25 mouse cellular contexts compared by ENCODE assay signal in genomic region chr16:22327386-22327785, GRCm38 (mm10).
A peak's percentile ranks its signal among the peaks of the same experiment; 100 is the strongest.
DNase-seq lines count a peak whose midpoint lies in the region; ATAC-seq and TF ChIP-seq lines count a peak whose summit lies in the region.
"Had no signal": no experiment of that assay in that cellular context is flagged by ENCODE, and none has a peak within 500 bp of the region (broad histone marks: within the 10 kb centered on the region; RNA-seq: fewer than 3 reads in every experiment).

No protein-coding gene starts in this region.

- no peaks in the 10 kb centered on the region for H3K4me1 ChIP-seq in lung, embryonic 14.5 days (ENCODE audit: insufficient read depth)
- H3K4me1 ChIP-seq in lung, adult 2 months (ENCODE audit: control insufficient read depth, insufficient read depth, low read length) = no peaks in the 10 kb centered on the region
- H3K4me1 ChIP-seq: heart, embryonic 12.5 days; kidney, embryonic 15.5 days; midbrain, embryonic 15.5 days; neural tube, embryonic 12.5 days had no signal

- H3K9ac ChIP-seq in lung, embryonic 14.5 days = no peak overlapping the region
- H3K9ac ChIP-seq: heart, embryonic 12.5 days; kidney, embryonic 15.5 days; liver, postnatal 0 days; midbrain, embryonic 15.5 days; neural tube, embryonic 12.5 days had no signal

- peak; percentile 92 for ATAC-seq in frontal cortex, adult (ENCODE audit: low TSS enrichment)
- ATAC-seq in lung, embryonic 14.5 days (ENCODE audit: insufficient read depth) = no peak
- ATAC-seq: activated CD4-positive, CD25-positive, alpha-beta regulatory T cell, adult 4 months; liver, postnatal 0 days; midbrain, embryonic 15.5 days had no signal

- no peak for TF ChIP-seq CTCF in lung, embryonic 14.5 days (IDR thresholded peaks at IDR 0.05; ENCODE audit: low read depth)
- TF ChIP-seq CTCF in lung, adult 2 months (IDR thresholded peaks at IDR 0.05; ENCODE audit: insufficient read depth, low read length) = no peak

- WGBS in lung, embryonic 14.5 days = 32% methylated on average over 2 of the region's 2 CpGs
- WGBS in lung, adult 2 months = 64% methylated on average over 2 of the region's 2 CpGs

- no peaks in the 10 kb centered on the region for H3K9me3 ChIP-seq in lung, embryonic 14.5 days (ENCODE audit: low read depth, low read length)
- H3K9me3 ChIP-seq: heart, embryonic 12.5 days; midbrain, embryonic 15.5 days; neural tube, embryonic 12.5 days had no signal

- no peak for DNase-seq in frontal cortex, postnatal 25 days (ENCODE audit: low spot score in 2 of 2)
- DNase-seq in lung, embryonic 14.5 days = peak; percentile 67
- no peak for DNase-seq in lung, adult 2 months
- peak; percentile 85 for DNase-seq in brain, adult 2 months (ENCODE audit: low read depth, low spot score)
- DNase-seq in frontal cortex, postnatal 36 days (ENCODE audit: low spot score in 2 of 2) = peak; percentile 33 to 60
- no peak for DNase-seq in embryo, embryonic 11 days
- DNase-seq in adrenal gland, postnatal 10 days = no peak
- DNase-seq: adrenal gland, postnatal 14 days; cerebellum, adult 9-10 months; gastrocnemius, postnatal 14 days; heart, adult 18-20 months; heart, postnatal 14 days; kidney, adult 11 months; kidney, postnatal 36 days; liver, postnatal 0 days; lung, postnatal 36 days; thymus, postnatal 14 days had no signal

- H3K27me3 ChIP-seq in lung, embryonic 14.5 days (ENCODE audit: insufficient read depth, low read length) = no peaks in the 10 kb centered on the region
- H3K27me3 ChIP-seq: heart, embryonic 12.5 days; kidney, embryonic 15.5 days; midbrain, embryonic 15.5 days; neural tube, embryonic 12.5 days had no signal

- H3K4me2 ChIP-seq in lung, embryonic 14.5 days = no peak overlapping the region
- H3K4me2 ChIP-seq: heart, embryonic 12.5 days; kidney, embryonic 15.5 days; liver, embryonic 11.5 days; midbrain, embryonic 15.5 days; neural tube, embryonic 12.5 days had no signal

- no peak overlapping the region for H3K4me3 ChIP-seq in lung, embryonic 14.5 days (ENCODE audit: low read depth, low read length)
- no peak overlapping the region for H3K4me3 ChIP-seq in lung, adult 2 months (replicated peaks; ENCODE audit: extremely low read depth, low read depth, low read length)
- H3K4me3 ChIP-seq: heart, embryonic 12.5 days; kidney, embryonic 15.5 days; left cerebral cortex, adult 2 months; midbrain, embryonic 15.5 days; neural tube, embryonic 12.5 days had no signal

- TF ChIP-seq POLR2A in lung, adult 2 months (IDR thresholded peaks at IDR 0.05; ENCODE audit: borderline replicate concordance, extremely low read depth, low read depth, low read length) = no peak

- no peak overlapping the region for H3K27ac ChIP-seq in lung, embryonic 14.5 days (ENCODE audit: low read depth)
- H3K27ac ChIP-seq: kidney, embryonic 15.5 days; midbrain, embryonic 15.5 days; neural tube, embryonic 12.5 days had no signal

- no peaks in the 10 kb centered on the region for H3K36me3 ChIP-seq in lung, embryonic 14.5 days (ENCODE audit: insufficient read depth)
- H3K36me3 ChIP-seq: heart, embryonic 12.5 days; kidney, embryonic 15.5 days; midbrain, embryonic 15.5 days; neural tube, embryonic 12.5 days had no signal

Comparison
In these comparisons a context has a peak if more than half of its experiments do, and no peak if none do; other contexts are left out.
1. DNase-seq: peak in lung, embryonic 14.5 days (single experiment), brain, adult 2 months (single experiment) and frontal cortex, postnatal 36 days (2 of 2); none in frontal cortex, postnatal 25 days (0 of 2), lung, adult 2 months (single experiment), embryo, embryonic 11 days (single experiment) and adrenal gland, postnatal 10 days (single experiment).